Mouse (Mus musculus) lung, postnatal 0 days (tissue): Measurements from ENCODE around the gene Socs5. TPM values are rescaled to one million over a fixed set of nuclear protein-coding genes. Genes with fewer than 3 reads are reported as not detected.

Experiments used
- ATAC-seq: fragments of 200-750 bp; cut with Nextera tagmentation; 2 replicates; pipeline ENCODE4 v1.8.0; 2017; ENCODE audit warnings: moderate library complexity
- DNase-seq: peaks from one replicate; pipeline ENCODE4 v3.0.0-alpha.2; 2016; ENCODE audit warnings: low spot score
- H3K27ac ChIP-seq: fragments of 300-500 bp; sonication (generic); 2 replicates; pipeline ENCODE4 v1.5.1; 2014; ENCODE audit warnings: antibody characterized with exemption, mild to moderate bottlenecking, low read length, mixed read lengths
- H3K27me3 ChIP-seq: fragments of 300-500 bp; sonication (generic); replicated peaks from 2 replicates; pipeline ENCODE4 v1.6.1; 2014; ENCODE audit warnings: low read length, mixed read lengths; ENCODE audit not compliant: insufficient read depth
- H3K36me3 ChIP-seq: fragments of 300-500 bp; sonication (generic); 2 replicates; pipeline ENCODE4 v1.6.1; 2014; ENCODE audit warnings: low read length, mixed read lengths; ENCODE audit not compliant: insufficient read depth
- H3K4me1 ChIP-seq: fragments of 300-500 bp; sonication (generic); 2 replicates; pipeline ENCODE4 v1.6.1; 2014; ENCODE audit warnings: antibody characterized with exemption, low read depth, low read length, mixed read lengths; ENCODE audit not compliant: insufficient read depth
- H3K4me2 ChIP-seq: fragments of 300-500 bp; sonication (generic); replicated peaks from 2 replicates; pipeline ENCODE4 v1.6.1; 2014; ENCODE audit warnings: low read depth, mild to moderate bottlenecking, low read length, moderate library complexity, mixed read lengths
- H3K4me3 ChIP-seq: fragments of 300-500 bp; sonication (generic); 2 replicates; pipeline ENCODE4 v1.5.1; 2014; ENCODE audit warnings: low read depth, low read length
- H3K9ac ChIP-seq: fragments of 300-500 bp; sonication (generic); replicated peaks from 2 replicates; pipeline ENCODE4 v1.6.1; 2014; ENCODE audit warnings: low read depth, mild to moderate bottlenecking
- H3K9me3 ChIP-seq: fragments of 300-500 bp; sonication (generic); 2 replicates; pipeline ENCODE4 v1.6.1; 2016; ENCODE audit warnings: low read length, mixed read lengths
- CTCF ChIP-seq: IDR thresholded peaks from 2 replicates; pipeline ENCODE4 v1.5.1; 2016; ENCODE audit warnings: antibody characterized with exemption, mild to moderate bottlenecking
- EP300 ChIP-seq: IDR thresholded peaks from 2 replicates; pipeline ENCODE4 v1.6.1; 2016; ENCODE audit warnings: antibody characterized with exemption, mild to moderate bottlenecking, control low read depth
- WGBS: fragments of 180-500 bp; shearing (Covaris S2); extraction: QIAGEN DNeasy Blood & Tissue Kit; methylation state at CpG from one replicate; pipeline ENCODE4 v1.1.7; 2014; 5-methylcytosine and 5-hydroxymethylcytosine counted together
- polyA plus RNA-seq: library from polyadenylated mRNA; unstranded; fragments of >200 nt; fragmentation: Nextera tagmentation; extraction: Ambion mirVana; gene quantifications from 2 replicates; pipeline ENCODE4 v1.2.1, GENCODE M21; 2015

Socs5 gene
- polyA plus RNA-seq, 1 experiment from 2014 or later = 9.5 TPM

- Histone ChIP-seq H3K4me2 (no peak overlapping the region), H3K9ac (no peak overlapping the region), H3K36me3 (no peaks in the 10 kb centered on the region), H3K4me3 (no peak overlapping the region), H3K9me3 (no peaks in the 10 kb centered on the region), H3K27ac (no peak overlapping the region), H3K27me3 (no peaks in the 10 kb centered on the region), H3K4me1 (no peaks in the 10 kb centered on the region; the same call in 1 of the 2 replicates)
- TF ChIP-seq EP300 (no peak), CTCF (no peak)
- 68% methylated on average over 6 of the region's 6 CpGs for WGBS
- no peak for ATAC-seq
- no peak for DNase-seq
Measured at GRCm38 (mm10) chr17:87115615-87116014, 8.1 kb downstream of the Socs5 start.

DNA sequence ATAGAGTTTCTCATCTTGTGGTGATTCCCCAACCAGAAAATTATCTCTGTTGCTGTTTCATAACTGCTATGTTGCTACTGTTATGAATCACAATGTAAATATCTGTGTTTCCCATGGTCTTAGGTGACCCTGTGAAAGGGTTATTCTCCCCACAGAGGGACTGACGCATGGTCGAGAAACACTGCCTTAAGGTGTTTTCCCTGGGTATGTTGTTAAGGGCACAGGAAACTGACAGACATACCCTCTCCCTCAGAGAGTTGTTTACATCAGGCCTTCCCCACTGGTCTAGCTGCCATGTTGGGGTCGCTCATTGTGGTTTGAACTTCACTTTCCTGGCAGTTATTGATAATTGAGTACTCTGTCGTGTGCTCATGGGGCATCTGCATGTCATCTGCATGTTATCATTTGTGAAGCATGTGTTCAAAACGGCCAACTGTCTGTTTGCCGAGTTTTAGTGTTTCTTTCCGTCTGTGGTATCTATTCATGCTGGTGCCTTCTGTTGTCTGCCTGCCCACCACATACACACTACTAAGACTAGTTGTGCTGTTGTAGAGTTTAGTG, 11.6 kb downstream of the Socs5 start:
- ATAC-seq (no peak), DNase-seq (no peak)
- no peaks in the 10 kb centered on the region for H3K4me1 ChIP-seq
- H3K4me3 ChIP-seq = no peak overlapping the region
- no peaks in the 10 kb centered on the region for H3K9me3 ChIP-seq
- TF ChIP-seq EP300 (no peak), CTCF (no peak)
- peaks cover 3% of the 10 kb centered on the region; the same call in 1 of the 2 replicates for H3K36me3 ChIP-seq
- WGBS = 74% methylated on average over 7 of the region's 7 CpGs
- no peak overlapping the region for H3K9ac ChIP-seq
- no peak overlapping the region for H3K27ac ChIP-seq
- H3K4me2 ChIP-seq = no peak overlapping the region
- no peaks in the 10 kb centered on the region for H3K27me3 ChIP-seq

GRCm38 (mm10) chr17:87125344-87125743, 17.9 kb downstream of the Socs5 start:
- no peak for DNase-seq
- peaks cover 3% of the 10 kb centered on the region; the same call in 1 of the 2 replicates for H3K36me3 ChIP-seq

DNA sequence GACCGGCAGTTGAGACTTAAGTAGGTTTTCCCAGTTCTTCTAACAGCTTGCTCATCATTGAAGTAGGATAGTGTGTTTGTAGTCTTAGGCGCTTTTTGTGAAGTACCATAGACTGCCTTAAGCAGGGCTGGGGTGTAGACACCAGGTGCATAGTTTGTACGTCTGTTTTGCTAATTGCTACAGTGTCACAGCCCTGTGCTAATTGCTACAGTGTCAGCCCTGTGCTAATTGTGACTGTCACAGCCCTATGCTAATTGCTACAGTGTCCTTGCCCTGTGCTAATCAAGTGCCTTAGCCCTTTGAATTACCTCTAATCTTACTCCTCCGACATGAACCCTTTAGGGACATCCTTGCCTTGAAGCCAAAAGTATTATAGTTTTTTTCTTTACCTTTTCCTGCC, 24.8 kb downstream of the Socs5 start:
- Histone ChIP-seq H3K27ac (no peak overlapping the region), H3K36me3 (0 out of 2 replicates have a peak, but pooled peaks cover 4% of the 10 kb centered on the region), H3K4me2 (no peak overlapping the region), H3K9me3 (no peaks in the 10 kb centered on the region), H3K9ac (no peak overlapping the region), H3K4me1 (no peaks in the 10 kb centered on the region), H3K27me3 (no peaks in the 10 kb centered on the region), H3K4me3 (no peak overlapping the region)
- ATAC-seq (no peak), DNase-seq (no peak)
- TF ChIP-seq EP300 (no peak), CTCF (no peak)
- WGBS = 88% methylated on average over 4 of the region's 4 CpGs

More at GRCm38 (mm10) chr17:87125344-87125743, 17.9 kb downstream of the Socs5 start:
- no peaks in the 10 kb centered on the region for H3K9me3 ChIP-seq
- WGBS = 62% methylated on average over 24 of the region's 24 CpGs
- peak; percentile 35 for ATAC-seq
- H3K4me2 ChIP-seq = peak overlapping the region; percentile 35; the same call in 1 of the 2 replicates
- no peaks in the 10 kb centered on the region for H3K4me1 ChIP-seq
- no peak overlapping the region for H3K9ac ChIP-seq
- no peaks in the 10 kb centered on the region for H3K27me3 ChIP-seq
- H3K27ac ChIP-seq = no peak overlapping the region
- H3K4me3 ChIP-seq = no peak overlapping the region
- no peak for TF ChIP-seq EP300
- 0 out of 2 replicates have a peak, but pooled peaks have one; percentile 1 for TF ChIP-seq CTCF

DNA sequence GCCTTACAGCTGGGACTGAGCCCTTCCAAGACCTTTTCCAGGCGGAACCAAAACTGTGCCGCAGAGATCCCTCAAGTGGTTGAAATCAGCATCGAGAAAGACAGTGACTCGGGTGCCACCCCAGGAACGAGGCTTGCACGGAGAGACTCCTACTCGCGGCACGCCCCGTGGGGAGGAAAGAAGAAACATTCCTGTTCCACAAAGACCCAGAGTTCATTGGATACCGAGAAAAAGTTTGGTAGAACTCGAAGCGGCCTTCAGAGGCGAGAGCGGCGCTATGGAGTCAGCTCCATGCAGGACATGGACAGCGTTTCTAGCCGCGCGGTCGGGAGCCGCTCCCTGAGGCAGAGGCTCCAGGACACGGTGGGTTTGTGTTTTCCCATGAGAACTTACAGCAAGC, 26.3 kb downstream of the Socs5 start:
- ATAC-seq (peak; percentile 50), DNase-seq (peak; percentile 23)
- Histone ChIP-seq H3K9ac (no peak overlapping the region), H3K4me2 (no peak overlapping the region), H3K27ac (no peak overlapping the region), H3K4me1 (no peaks in the 10 kb centered on the region), H3K4me3 (no peak overlapping the region), H3K9me3 (no peaks in the 10 kb centered on the region), H3K27me3 (no peaks in the 10 kb centered on the region), H3K36me3 (0 out of 2 replicates have a peak, but pooled peaks cover 4% of the 10 kb centered on the region)
- WGBS = 75% methylated on average over 22 of the region's 23 CpGs
- TF ChIP-seq CTCF (peak; percentile 44), EP300 (no peak)

- H3K27ac ChIP-seq = no peak overlapping the region
- ATAC-seq = no peak
- 0 out of 2 replicates have a peak, but pooled peaks cover 4% of the 10 kb centered on the region for H3K36me3 ChIP-seq
- no peak overlapping the region for H3K4me3 ChIP-seq
- no peak for DNase-seq
- no peaks in the 10 kb centered on the region for H3K9me3 ChIP-seq
- H3K9ac ChIP-seq = no peak overlapping the region
- no peaks in the 10 kb centered on the region for H3K27me3 ChIP-seq
- 94% methylated on average over 24 of the region's 24 CpGs for WGBS
- no peaks in the 10 kb centered on the region for H3K4me1 ChIP-seq
- no peak for TF ChIP-seq CTCF
- TF ChIP-seq EP300 = no peak
- H3K4me2 ChIP-seq = no peak overlapping the region
Measured at GRCm38 (mm10) chr17:87134631-87135030, 27.2 kb downstream of the Socs5 start.
